Comparison of ENCODE assay signal across 1 mouse cellular context in the genomic region with DNA sequence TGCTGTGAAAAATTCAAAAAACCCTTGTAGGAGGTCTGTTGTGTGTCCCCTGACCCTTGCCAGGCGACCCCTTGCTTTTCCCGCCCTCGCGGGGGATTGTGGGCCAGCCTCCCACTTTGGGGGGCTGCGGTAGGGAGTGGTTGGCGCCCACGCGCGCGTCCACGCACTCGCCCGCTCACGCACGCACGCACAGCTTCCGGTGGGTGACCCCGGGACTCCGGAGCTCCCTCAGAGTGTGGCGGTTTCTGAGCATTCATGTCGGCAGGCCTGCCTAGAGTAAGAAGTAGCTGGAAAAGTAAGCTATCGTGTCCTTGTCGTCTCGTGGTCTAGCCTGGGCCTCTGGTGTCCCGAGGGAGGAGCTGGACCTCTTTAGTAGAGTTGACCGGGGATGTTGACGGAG.
TF ChIP-seq lines count a peak whose summit lies in the region.

A gene (minus strand): TSS at position 79 of the 400 bp plus-strand sequence.
A gene (plus strand): TSS at position 190 of the 400 bp plus-strand sequence.

TF ChIP-seq in CH12.LX, 34 proteins besides CTCF, POLR2A, EP300 and RAD21:
- TF ChIP-seq UBTF (IDR thresholded peaks at IDR 0.05; ENCODE audit: low read depth, low read length) (no peak), MEF2A (IDR thresholded peaks at IDR 0.05; ENCODE audit: borderline replicate concordance, low read depth, low read length) (no peak), TCF12 (IDR thresholded peaks at IDR 0.05; ENCODE audit: low read depth, low read length) (no peak), GABPA (IDR thresholded peaks at IDR 0.05; ENCODE audit: insufficient replicate concordance, low read depth, low read length) (no peak), MAX (IDR thresholded peaks at IDR 0.05; ENCODE audit: low read length) (no peak), BHLHE40 (IDR thresholded peaks at IDR 0.05; ENCODE audit: low read depth, low read length) (no peak), PAX5 (IDR thresholded peaks at IDR 0.05; ENCODE audit: low read length) (no peak), SIN3A (IDR thresholded peaks at IDR 0.05; ENCODE audit: low read length) (no peak), E2F4 (IDR thresholded peaks at IDR 0.05; ENCODE audit: insufficient replicate concordance, low read depth, low read length) (no peak), ZC3H11A (IDR thresholded peaks at IDR 0.05; ENCODE audit: low read depth, low read length) (no peak), USF1 (IDR thresholded peaks at IDR 0.05; ENCODE audit: low read depth, low read length) (no peak), SMC3 (IDR thresholded peaks at IDR 0.05; ENCODE audit: low read depth, low read length) (no peak), NELFE (IDR thresholded peaks at IDR 0.05; ENCODE audit: low read depth, low read length) (no peak), RCOR1 (conservative IDR thresholded peaks at IDR 0.05; ENCODE audit: low read depth, low read length) (no peak), MYC (IDR thresholded peaks at IDR 0.05; ENCODE audit: low read depth, low read length) (no peak), NRF1 (IDR thresholded peaks at IDR 0.05; ENCODE audit: low read depth, low read length) (no peak), JUN (IDR thresholded peaks at IDR 0.05; ENCODE audit: insufficient read depth, low read depth, low read length) (no peak), KAT2A (IDR thresholded peaks at IDR 0.05; ENCODE audit: insufficient replicate concordance, low read length) (no peak)
